Mouse (Mus musculus): Measurements from ENCODE around the gene Sp8. TPM values are rescaled to one million over a fixed set of nuclear protein-coding genes. Genes with fewer than 3 reads are reported as not detected.

Gene Sp8
- polyA plus RNA-seq, 1 experiment from 2014 or later, result 5.8 TPM

DNA sequence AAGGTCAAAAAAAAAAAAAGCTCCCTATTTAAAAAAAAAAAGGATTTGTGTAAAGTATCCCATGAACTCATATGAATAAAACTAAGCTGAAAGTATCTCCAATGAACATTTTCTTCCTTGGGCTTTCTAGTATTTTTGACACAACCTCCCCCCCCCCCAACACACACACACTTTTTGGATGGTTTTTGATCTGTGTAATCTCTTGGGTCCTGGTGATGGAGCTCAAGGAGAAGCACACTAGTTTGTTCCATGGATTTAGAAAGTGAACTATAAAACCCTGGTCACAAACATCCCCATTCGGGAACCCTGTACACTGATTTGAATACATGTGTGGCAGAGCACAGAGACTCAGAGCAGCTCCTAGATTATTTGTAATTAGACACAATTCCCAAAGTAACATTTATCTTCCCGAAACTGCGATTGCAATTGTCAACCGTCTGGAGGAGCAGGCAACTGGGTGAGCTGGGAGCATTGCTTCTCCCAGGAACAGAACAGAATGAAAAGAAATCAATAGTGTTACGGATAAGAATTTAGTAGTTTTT is 4.7 kb upstream of the Sp8 start:
- H3K4me2 ChIP-seq (replicated peaks), result no peak overlapping the region
- 0 out of 2 replicates have a peak, but pooled peaks cover 8% of the 10 kb centered on the region for H3K4me1 ChIP-seq
- WGBS, result 5% methylated on average over 5 of the region's 5 CpGs
- peaks cover 74% of the 10 kb centered on the region for H3K27me3 ChIP-seq
- H3K9me3 ChIP-seq, result no peaks in the 10 kb centered on the region
- H3K27ac ChIP-seq, result no peak overlapping the region
- H3K9ac ChIP-seq, result no peak overlapping the region
- ATAC-seq (ENCODE audit: insufficient number of reproducible peaks, insufficient read depth, low FRiP score, low TSS enrichment), result no peak
- H3K36me3 ChIP-seq, result no peaks in the 10 kb centered on the region
- H3K4me3 ChIP-seq, result no peak overlapping the region

DNA sequence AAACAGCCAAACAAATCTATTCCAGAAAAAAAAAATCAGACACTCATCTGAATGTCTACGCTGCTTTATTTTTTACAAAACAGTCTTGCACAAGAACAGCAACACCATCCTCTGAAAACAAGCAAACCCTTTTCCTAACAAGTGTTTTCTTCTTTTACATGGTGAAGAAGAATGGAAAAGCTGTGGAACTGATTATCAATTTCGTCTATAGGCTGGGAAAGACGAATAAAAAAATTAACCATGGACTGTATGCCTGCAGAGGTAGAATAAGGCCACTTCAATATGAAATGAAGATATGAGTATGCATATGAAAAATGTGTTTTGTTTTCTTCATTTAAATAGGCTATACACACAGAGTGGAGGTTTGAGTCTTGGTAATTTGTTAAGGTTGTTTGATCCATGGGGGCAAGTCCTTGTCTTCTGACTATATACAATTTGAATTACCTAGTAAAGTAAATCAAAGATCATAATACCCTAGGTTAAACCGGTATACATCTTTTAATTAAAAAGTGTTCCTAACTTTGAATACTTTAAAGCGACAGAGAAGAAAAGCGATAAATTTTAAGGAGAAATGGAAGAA is 4.1 kb upstream of the Sp8 start:
- ATAC-seq (ENCODE audit: insufficient number of reproducible peaks, insufficient read depth, low FRiP score, low TSS enrichment), result no peak
- H3K27me3 ChIP-seq, result peaks cover 74% of the 10 kb centered on the region
- H3K27ac ChIP-seq, result no peak overlapping the region
- no peak overlapping the region for H3K9ac ChIP-seq
- H3K9me3 ChIP-seq, result no peaks in the 10 kb centered on the region
- H3K4me3 ChIP-seq, result no peak overlapping the region
- H3K36me3 ChIP-seq, result no peaks in the 10 kb centered on the region
- H3K4me2 ChIP-seq (replicated peaks), result no peak overlapping the region
- peaks cover 7% of the 10 kb centered on the region; the same call in 1 of the 2 replicates for H3K4me1 ChIP-seq
- WGBS, result 8% methylated on average over 6 of the region's 6 CpGs

DNA sequence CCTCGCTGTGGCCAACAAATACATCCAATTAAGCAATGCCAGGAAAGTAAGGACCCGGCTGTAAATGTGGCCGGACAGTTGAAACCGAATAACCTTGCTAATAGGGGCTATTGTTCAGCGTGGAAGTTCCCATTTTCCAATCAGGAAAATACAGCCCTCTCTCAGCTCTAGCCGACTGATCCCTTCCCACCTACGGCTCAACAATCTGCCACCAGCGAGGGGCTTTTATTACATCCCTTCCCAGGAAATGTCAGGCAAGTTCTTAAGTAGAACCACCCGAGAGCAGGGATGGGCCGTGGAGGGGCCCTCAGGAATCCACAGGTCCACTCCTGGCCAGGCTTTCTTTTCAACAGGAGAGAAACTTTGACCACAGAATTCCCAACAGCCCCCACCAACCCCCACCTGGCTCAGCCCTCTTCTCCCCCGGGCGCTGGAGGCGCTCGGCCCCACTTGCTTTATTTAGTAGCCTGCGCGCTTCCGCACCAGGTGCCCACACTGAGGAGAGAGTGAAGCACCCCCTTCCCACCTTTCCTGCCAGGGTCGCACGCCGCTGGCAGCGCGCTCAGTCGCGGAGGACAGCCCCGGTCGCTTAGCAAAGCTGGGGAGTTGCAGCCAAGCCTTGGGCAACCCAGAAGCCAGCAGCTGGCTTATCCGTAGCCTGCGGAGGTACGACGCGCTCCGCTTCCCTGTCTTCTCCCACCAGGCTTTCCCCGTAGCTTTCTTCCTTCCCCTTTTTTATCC is 3.3 kb upstream of the Sp8 start:
- Histone ChIP-seq H3K9ac (no peak overlapping the region), H3K36me3 (no peaks in the 10 kb centered on the region), H3K4me2 (replicated peaks) (peak overlapping the region; percentile 22), H3K27ac (0 out of 2 replicates have a peak overlapping the region, but pooled peaks have one; percentile 5), H3K4me3 (no peak overlapping the region), H3K27me3 (peaks cover 73% of the 10 kb centered on the region), H3K9me3 (no peaks in the 10 kb centered on the region), H3K4me1 (peaks cover 3% of the 10 kb centered on the region; the same call in 1 of the 2 replicates)
- no peak for ATAC-seq (ENCODE audit: insufficient number of reproducible peaks, insufficient read depth, low FRiP score, low TSS enrichment)
- 1% methylated on average over 33 of the region's 33 CpGs for WGBS

DNA sequence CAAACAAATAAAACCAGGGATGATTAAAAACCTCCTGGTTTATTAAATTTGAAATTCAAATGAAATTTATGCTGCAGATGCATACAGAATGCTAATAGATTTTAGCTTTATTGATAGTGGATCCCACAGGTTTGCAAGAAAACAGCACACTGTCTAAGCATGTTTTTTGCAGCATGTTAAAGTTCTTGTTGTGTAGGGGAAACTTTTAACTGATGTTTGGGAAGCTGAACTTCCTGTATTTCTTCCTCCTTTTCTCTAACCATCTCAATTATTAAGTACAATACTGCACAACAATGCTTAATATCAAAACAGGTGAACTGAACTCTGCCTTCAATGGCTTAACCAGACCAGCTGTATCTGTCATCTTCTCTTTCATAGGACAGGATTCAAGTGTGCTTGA is 2.0 kb upstream of the Sp8 start:
- H3K9ac ChIP-seq, result no peak overlapping the region
- H3K36me3 ChIP-seq, result no peaks in the 10 kb centered on the region
- peaks cover 74% of the 10 kb centered on the region for H3K27me3 ChIP-seq
- no peak overlapping the region for H3K4me3 ChIP-seq
- no peak overlapping the region for H3K4me2 ChIP-seq (replicated peaks)
- ATAC-seq (ENCODE audit: insufficient number of reproducible peaks, insufficient read depth, low FRiP score, low TSS enrichment), result no peak
- no peaks in the 10 kb centered on the region for H3K9me3 ChIP-seq
- H3K27ac ChIP-seq, result no peak overlapping the region
- H3K4me1 ChIP-seq, result peaks cover 4% of the 10 kb centered on the region

DNA sequence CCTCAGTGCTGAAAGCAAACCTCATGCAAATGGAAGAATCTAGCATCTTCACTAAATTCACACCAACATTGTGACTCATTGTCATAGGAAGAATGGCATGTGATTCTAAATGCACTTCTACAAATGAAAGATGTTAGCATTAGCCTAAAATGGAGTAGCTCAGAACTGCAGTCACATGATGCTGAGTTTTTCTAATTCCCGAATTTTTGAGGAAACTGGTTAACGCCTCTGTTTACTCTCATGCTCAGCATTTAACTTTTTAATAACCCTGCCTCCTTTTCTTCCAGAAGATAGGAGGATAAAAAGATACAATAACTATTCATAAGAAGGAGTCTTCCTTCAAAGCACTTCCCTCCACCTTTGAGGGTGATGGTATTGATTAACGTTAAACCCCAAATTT is 1.3 kb upstream of the Sp8 start:
- Histone ChIP-seq H3K9ac (no peak overlapping the region), H3K27me3 (peaks cover 74% of the 10 kb centered on the region), H3K4me3 (no peak overlapping the region), H3K4me2 (replicated peaks) (no peak overlapping the region), H3K4me1 (peaks cover 8% of the 10 kb centered on the region), H3K36me3 (no peaks in the 10 kb centered on the region), H3K27ac (no peak overlapping the region), H3K9me3 (no peaks in the 10 kb centered on the region)
- 11% methylated on average over 3 of the region's 3 CpGs for WGBS
- ATAC-seq (ENCODE audit: insufficient number of reproducible peaks, insufficient read depth, low FRiP score, low TSS enrichment), result no peak

DNA sequence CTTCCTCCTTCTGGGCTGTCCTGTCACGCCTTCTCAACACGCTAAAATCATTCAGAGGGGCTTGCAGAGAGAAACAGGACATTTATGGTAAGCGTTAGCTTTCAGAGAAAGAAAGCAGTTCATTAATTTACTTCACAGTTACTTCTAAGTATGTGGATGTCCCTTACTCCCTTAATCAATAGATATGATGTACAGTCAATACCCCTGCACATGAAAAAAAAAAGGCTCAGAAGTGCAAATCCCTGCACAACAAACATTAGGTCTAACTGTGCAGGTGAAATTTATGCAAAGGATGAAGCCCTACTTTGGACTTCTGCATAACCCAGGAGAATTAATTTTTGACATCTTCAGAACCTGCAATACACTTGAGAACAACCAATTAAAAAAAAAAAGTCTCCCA is 778 bp upstream of the Sp8 start:
- no peak overlapping the region for H3K4me3 ChIP-seq
- no peak overlapping the region for H3K27ac ChIP-seq
- H3K4me2 ChIP-seq (replicated peaks), result no peak overlapping the region
- no peaks in the 10 kb centered on the region for H3K9me3 ChIP-seq
- 4% methylated on average over 3 of the region's 3 CpGs for WGBS
- H3K36me3 ChIP-seq, result no peaks in the 10 kb centered on the region
- ATAC-seq (ENCODE audit: insufficient number of reproducible peaks, insufficient read depth, low FRiP score, low TSS enrichment), result no peak
- H3K4me1 ChIP-seq, result peaks cover 8% of the 10 kb centered on the region
- H3K9ac ChIP-seq, result no peak overlapping the region
- H3K27me3 ChIP-seq, result peaks cover 74% of the 10 kb centered on the region

DNA sequence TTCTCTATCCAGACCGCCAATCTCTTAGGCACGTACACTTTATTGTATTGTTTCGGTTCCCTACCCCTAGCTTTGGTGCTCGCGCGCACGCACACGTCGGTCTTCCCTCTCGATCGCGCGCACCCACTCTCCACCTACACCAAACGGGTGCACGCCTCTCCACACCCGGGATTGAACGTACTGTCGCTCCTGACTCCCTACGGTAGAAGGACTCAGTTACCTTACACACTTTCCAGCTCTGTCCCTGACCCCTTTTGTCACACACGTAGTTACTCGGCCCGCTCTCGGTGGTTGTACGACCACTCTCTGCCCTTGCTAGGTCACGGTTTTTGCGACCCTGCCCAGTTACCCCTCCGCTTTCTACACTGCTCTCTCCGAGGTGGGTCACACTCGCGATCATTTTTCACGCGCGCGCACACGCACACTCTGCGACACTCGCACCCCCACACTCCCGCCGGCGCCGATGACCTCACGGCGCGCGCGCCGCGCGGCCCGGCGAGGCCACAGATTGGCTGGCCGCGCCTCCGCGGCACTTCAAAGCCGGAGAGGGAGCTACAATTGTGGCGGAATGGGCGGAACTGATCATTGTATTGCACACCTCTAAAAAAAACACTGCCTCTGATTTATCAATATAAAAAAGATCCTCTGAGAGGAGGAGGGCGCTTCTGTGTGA is 656 bp downstream of the Sp8 start:
- Histone ChIP-seq H3K27ac (no peak overlapping the region), H3K36me3 (no peaks in the 10 kb centered on the region), H3K9ac (peak overlapping the region; percentile 24; the same call in 1 of the 2 replicates)

DNA sequence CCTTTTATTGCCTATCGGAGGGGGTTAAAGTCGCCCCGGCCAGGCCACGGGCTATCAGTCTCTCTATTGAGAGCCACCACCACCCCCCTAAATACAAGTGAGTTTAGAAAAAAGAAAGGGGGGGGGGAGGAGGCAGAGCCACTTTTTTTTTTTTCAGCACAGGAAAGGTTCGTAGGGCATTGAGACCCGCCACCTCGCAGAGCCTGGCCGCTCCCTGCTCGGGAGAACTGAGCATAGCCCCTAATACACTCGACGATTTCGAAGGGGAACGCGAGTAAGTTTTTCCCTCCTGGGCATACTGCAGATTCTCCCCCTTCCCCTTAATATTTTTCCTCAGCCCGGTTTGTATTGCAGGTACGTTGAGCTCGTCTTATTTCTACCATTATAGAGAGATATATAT is 1.3 kb downstream of the Sp8 start:
- Histone ChIP-seq H3K36me3 (no peaks in the 10 kb centered on the region), H3K9ac (no peak overlapping the region), H3K27ac (no peak overlapping the region), H3K4me1 (peaks cover 8% of the 10 kb centered on the region), H3K4me3 (peak overlapping the region; percentile 37), H3K9me3 (no peaks in the 10 kb centered on the region), H3K4me2 (replicated peaks) (peak overlapping the region; percentile 60), H3K27me3 (peaks cover 71% of the 10 kb centered on the region)
- ATAC-seq (ENCODE audit: insufficient number of reproducible peaks, insufficient read depth, low FRiP score, low TSS enrichment), result no peak
- WGBS, result under 1% methylated on average over 17 of the region's 17 CpGs

More for the DNA sequence above, 656 bp downstream of the Sp8 start:
- Histone ChIP-seq H3K9me3 (no peaks in the 10 kb centered on the region), H3K4me1 (peaks cover 8% of the 10 kb centered on the region), H3K4me2 (replicated peaks) (peak overlapping the region; percentile 60), H3K27me3 (peaks cover 67% of the 10 kb centered on the region), H3K4me3 (peak overlapping the region; percentile 37)
- WGBS, result under 1% methylated on average over 59 of the region's 59 CpGs
- peak; percentile 26; the same call in 1 of the 2 replicates for ATAC-seq (ENCODE audit: insufficient number of reproducible peaks, insufficient read depth, low FRiP score, low TSS enrichment)

DNA sequence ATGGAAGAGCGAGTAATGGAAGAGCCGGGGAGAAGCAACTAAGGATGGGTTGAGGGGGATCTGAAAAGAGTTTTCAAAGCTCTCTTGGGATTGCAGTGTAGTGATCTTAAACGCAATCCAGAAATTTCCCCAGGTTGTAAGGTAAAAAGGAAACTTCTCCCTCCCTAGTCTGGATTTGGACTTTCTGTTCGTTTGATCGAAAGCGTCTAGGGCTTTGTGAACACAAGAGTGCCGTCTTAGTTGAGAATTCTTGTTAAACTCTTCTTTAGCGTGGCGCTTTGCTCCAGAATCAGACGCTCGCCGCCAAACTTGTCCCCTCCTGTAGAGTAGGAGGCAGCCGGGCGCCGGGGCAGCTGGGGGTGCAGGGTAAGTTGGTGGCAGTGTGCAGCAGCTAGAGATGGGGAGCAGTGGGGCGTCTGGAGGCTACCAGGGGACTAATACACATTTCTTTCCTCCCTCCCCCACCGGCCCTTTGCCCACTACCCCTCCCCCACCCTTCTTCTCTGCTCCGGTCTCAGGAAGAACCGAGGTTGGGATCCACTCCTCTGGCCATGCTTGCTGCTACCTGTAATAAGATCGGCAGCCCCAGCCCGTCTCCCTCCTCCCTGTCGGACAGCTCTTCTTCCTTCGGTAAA is 1.8 kb downstream of the Sp8 start:
- ATAC-seq (ENCODE audit: insufficient number of reproducible peaks, insufficient read depth, low FRiP score, low TSS enrichment), result no peak; the same call in 1 of the 2 replicates
- no peak overlapping the region; the same call in 1 of the 2 replicates for H3K9ac ChIP-seq
- 1% methylated on average over 23 of the region's 23 CpGs for WGBS
- H3K36me3 ChIP-seq, result no peaks in the 10 kb centered on the region
- peaks cover 72% of the 10 kb centered on the region for H3K27me3 ChIP-seq
- H3K4me1 ChIP-seq, result peaks cover 6% of the 10 kb centered on the region
- H3K27ac ChIP-seq, result no peak overlapping the region
- H3K9me3 ChIP-seq, result no peaks in the 10 kb centered on the region
- peak overlapping the region; percentile 30 for H3K4me3 ChIP-seq
- H3K4me2 ChIP-seq (replicated peaks), result peak overlapping the region; percentile 45

DNA sequence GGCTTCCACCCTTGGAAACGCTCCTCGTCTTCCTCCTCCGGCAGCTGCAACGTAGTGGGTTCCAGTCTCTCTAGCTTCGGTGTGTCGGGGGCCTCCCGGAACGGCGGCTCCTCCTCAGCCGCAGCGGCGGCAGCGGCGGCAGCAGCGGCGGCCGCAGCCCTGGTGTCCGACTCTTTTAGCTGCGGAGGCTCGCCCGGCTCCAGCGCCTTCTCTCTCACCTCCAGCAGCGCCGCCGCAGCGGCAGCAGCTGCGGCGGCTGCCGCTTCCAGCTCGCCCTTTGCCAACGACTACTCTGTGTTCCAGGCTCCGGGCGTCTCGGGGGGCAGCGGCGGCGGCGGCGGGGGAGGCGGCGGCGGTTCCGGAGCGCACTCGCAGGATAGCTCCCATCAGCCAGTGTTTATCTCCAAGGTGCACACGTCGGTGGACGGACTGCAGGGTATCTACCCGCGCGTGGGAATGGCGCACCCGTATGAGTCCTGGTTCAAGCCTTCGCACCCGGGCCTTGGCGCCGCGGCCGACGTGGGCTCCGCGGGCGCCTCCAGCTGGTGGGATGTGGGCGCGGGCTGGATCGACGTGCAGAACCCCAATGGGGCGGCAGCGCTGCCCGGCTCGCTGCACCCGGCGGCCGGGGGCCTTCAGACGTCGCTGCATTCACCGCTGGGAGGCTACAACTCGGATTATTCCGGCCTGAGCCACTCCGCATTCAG is 2.5 kb downstream of the Sp8 start:
- H3K27ac ChIP-seq, result 0 out of 2 replicates have a peak overlapping the region, but pooled peaks have one; percentile 30

More for the DNA sequence above, 2.5 kb downstream of the Sp8 start:
- WGBS, result under 1% methylated on average over 79 of the region's 80 CpGs
- Histone ChIP-seq H3K36me3 (no peaks in the 10 kb centered on the region), H3K4me1 (peaks cover 5% of the 10 kb centered on the region), H3K9me3 (no peaks in the 10 kb centered on the region), H3K4me3 (peak overlapping the region; percentile 30), H3K9ac (peak overlapping the region; percentile 34; the same call in 1 of the 2 replicates), H3K27me3 (peaks cover 73% of the 10 kb centered on the region), H3K4me2 (replicated peaks) (peak overlapping the region; percentile 45)
- no peak; the same call in 1 of the 2 replicates for ATAC-seq (ENCODE audit: insufficient number of reproducible peaks, insufficient read depth, low FRiP score, low TSS enrichment)
